Mouse (Mus musculus) cortical plate, adult 2 months (tissue): ENCODE data around the gene Klhl33.

Experiments used
- CTCF ChIP-seq: fragments of 200-500 bp; IDR thresholded peaks from 2 replicates; pipeline ENCODE4 v1.5.1; 2011; ENCODE audit warnings: mild to moderate bottlenecking, control low read depth, low read length; ENCODE audit not compliant: insufficient read depth; ENCODE audit errors: extremely low read depth
- POLR2A ChIP-seq: fragments of 200-500 bp; IDR thresholded peaks from 2 replicates; pipeline ENCODE4 v1.6.1; 2011; ENCODE audit warnings: mild to moderate bottlenecking, low read length, control low read depth; ENCODE audit not compliant: insufficient read depth; ENCODE audit errors: extremely low read depth

DNA sequence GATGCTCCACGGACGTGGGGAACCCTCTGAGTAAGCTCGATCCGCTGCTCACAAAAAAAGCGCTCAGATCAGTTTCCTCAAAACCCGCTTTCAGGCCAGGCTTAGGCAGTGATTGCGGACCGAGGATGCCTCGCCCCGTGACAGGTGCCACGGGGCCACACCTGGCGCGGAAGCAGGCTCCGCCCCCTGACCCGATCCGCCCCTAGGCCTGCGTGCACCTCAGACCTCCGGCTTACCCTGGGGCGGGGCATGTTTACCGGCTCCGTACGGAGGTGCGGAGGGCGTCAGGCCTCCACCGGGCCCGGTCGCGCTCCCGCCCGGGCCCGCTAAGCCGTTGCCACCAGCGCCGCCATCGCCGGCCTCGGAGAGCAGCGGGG is 33.1 kb upstream of the Klhl33 start:
- TF ChIP-seq CTCF = no peak
- TF ChIP-seq POLR2A = no peak
